Mouse (Mus musculus): ENCODE results near the gene Hdac2. TPM values are rescaled to one million over a fixed set of nuclear protein-coding genes. Genes with fewer than 3 reads are reported as not detected.

Hdac2 gene
- polyA plus RNA-seq (2015; fragmentation: Nextera tagmentation; extraction: Ambion mirVana): 210 and 225 TPM in 2 replicates

DNA sequence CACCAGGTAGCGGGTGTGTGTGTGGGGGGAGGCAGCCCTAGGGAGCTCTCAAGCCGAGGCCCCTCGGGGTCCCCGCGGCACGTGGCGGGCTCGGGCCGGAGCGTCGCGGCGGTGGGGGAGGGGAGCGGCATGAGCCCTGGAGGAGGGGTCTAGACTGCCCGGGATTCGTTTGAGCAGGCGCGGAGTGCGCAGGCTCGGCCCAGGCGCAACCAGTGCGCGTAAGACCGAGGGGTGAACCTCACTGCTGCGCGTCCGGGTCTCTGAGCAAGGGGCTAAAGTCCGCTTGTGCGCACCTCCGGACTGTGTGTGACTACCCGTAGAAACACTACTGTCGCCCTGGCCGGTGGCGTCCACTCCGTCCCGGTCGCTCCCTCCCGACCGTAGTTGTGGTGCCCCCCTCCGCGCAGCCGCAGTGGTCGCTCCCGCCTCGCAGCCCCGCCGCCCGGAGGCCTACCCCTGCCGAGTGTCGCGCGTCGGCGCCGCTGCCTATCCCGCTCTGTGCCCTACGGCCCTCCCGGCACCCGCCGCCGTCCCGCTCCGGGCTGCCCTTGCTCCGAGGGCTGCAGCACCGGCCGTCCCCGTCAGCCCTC lies at the start of gene Hdac2:
Gene Hdac2 (plus strand): TSS at position 459 of the 590 bp plus-strand sequence.
- peak within 1 kb of the TSS; percentile 98 for H3K27ac ChIP-seq (ENCODE audit: low read length)
- no peaks in the 10 kb centered on the region for H3K36me3 ChIP-seq (ENCODE audit: insufficient read depth, low read length)
- ATAC-seq (ENCODE audit: low FRiP score, low TSS enrichment): peak; percentile 99
- no peaks in the 10 kb centered on the region for H3K9me3 ChIP-seq (ENCODE audit: low read length)
- peak within 1 kb of the TSS; percentile 97 for H3K4me3 ChIP-seq (ENCODE audit: low read length)
- peaks cover 12% of the 10 kb centered on the region for H3K4me1 ChIP-seq (ENCODE audit: insufficient read depth, low read length)
- peak within 1 kb of the TSS; percentile 99 for H3K9ac ChIP-seq (replicated peaks; ENCODE audit: low read length)
- no peaks in the 10 kb centered on the region for H3K27me3 ChIP-seq (ENCODE audit: insufficient read depth, low read length)
- H3K4me2 ChIP-seq (replicated peaks; ENCODE audit: low read depth, low read length): peak within 1 kb of the TSS; percentile 61
- WGBS: under 1% methylated on average over 57 of the region's 67 CpGs

DNA sequence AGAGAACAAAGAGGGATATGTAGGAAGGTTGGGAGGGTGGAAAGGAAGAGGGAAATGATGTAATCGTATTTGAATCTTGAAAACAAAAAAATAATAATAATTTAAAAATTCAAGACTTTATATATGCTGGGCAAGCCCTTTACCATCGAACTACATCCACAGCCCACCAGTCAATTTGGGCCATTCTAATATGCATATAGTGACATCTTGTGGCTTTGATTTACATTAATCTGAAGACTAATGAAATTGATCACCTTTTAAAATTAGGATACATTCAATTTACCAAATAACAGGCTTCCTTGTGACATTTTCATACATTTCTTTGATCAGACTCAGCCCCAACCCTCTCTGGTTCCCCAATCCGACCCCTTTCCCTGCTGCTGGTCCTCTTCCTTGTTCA lies 46.1 kb upstream of the Hdac2 start:
- Histone ChIP-seq H3K9me3 (ENCODE audit: low read length) (no peaks in the 10 kb centered on the region), H3K4me3 (ENCODE audit: low read length) (no peak overlapping the region), H3K36me3 (ENCODE audit: insufficient read depth, low read length) (no peaks in the 10 kb centered on the region), H3K27me3 (ENCODE audit: insufficient read depth, low read length) (no peaks in the 10 kb centered on the region), H3K27ac (ENCODE audit: low read length) (no peak overlapping the region), H3K4me2 (replicated peaks; ENCODE audit: low read depth, low read length) (no peak overlapping the region), H3K9ac (replicated peaks; ENCODE audit: low read length) (no peak overlapping the region), H3K4me1 (ENCODE audit: insufficient read depth, low read length) (no peaks in the 10 kb centered on the region)
- WGBS: 72% methylated on average over 3 of the region's 3 CpGs
- no peak for ATAC-seq (ENCODE audit: low FRiP score, low TSS enrichment)

- no peak overlapping the region for H3K4me2 ChIP-seq (replicated peaks; ENCODE audit: low read depth, low read length)
- 68% methylated on average over 5 of the region's 5 CpGs for WGBS
- no peaks in the 10 kb centered on the region for H3K9me3 ChIP-seq (ENCODE audit: low read length)
- ATAC-seq (ENCODE audit: low FRiP score, low TSS enrichment): no peak
- no peak overlapping the region for H3K4me3 ChIP-seq (ENCODE audit: low read length)
- no peaks in the 10 kb centered on the region for H3K4me1 ChIP-seq (ENCODE audit: insufficient read depth, low read length)
- H3K9ac ChIP-seq (replicated peaks; ENCODE audit: low read length): no peak overlapping the region
- H3K27me3 ChIP-seq (ENCODE audit: insufficient read depth, low read length): no peaks in the 10 kb centered on the region
- H3K27ac ChIP-seq (ENCODE audit: low read length): no peak overlapping the region
- no peaks in the 10 kb centered on the region for H3K36me3 ChIP-seq (ENCODE audit: insufficient read depth, low read length)
Observed at GRCm38 (mm10) chr10:36935863-36936262, 38.5 kb upstream of the Hdac2 start.

GRCm38 (mm10) chr10:36936271-36936670 lies 38.1 kb upstream of the Hdac2 start:
- H3K9me3 ChIP-seq (ENCODE audit: low read length): no peaks in the 10 kb centered on the region
- H3K4me1 ChIP-seq (ENCODE audit: insufficient read depth, low read length): no peaks in the 10 kb centered on the region
- H3K4me2 ChIP-seq (replicated peaks; ENCODE audit: low read depth, low read length): no peak overlapping the region
- no peak for ATAC-seq (ENCODE audit: low FRiP score, low TSS enrichment)
- H3K9ac ChIP-seq (replicated peaks; ENCODE audit: low read length): no peak overlapping the region
- no peaks in the 10 kb centered on the region for H3K27me3 ChIP-seq (ENCODE audit: insufficient read depth, low read length)
- H3K36me3 ChIP-seq (ENCODE audit: insufficient read depth, low read length): no peaks in the 10 kb centered on the region
- no peak overlapping the region for H3K4me3 ChIP-seq (ENCODE audit: low read length)
- H3K27ac ChIP-seq (ENCODE audit: low read length): no peak overlapping the region
- WGBS: 68% methylated on average over 2 of the region's 2 CpGs

DNA sequence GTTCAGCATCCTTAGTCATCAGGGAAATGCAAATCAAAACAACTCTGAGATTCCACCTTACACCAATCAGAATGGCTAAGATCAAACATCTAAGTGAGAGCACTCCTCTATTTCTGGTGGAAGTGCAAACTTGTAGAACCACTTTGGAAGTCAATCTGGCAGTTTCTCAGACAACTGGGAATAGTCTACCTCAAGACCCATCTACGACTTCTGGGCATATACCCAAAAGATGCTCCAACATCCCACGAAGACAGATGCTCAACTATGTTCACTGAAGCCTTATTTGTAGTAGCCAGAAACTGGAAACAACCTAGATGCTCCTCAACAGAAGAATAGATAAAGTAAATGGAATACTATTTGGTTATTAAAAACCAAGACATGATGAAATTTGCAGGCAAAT lies 22.6 kb upstream of the Hdac2 start:
- Histone ChIP-seq H3K9me3 (ENCODE audit: low read length) (no peaks in the 10 kb centered on the region), H3K36me3 (ENCODE audit: insufficient read depth, low read length) (no peaks in the 10 kb centered on the region), H3K4me3 (ENCODE audit: low read length) (no peak overlapping the region), H3K9ac (replicated peaks; ENCODE audit: low read length) (no peak overlapping the region), H3K27me3 (ENCODE audit: insufficient read depth, low read length) (no peaks in the 10 kb centered on the region), H3K4me2 (replicated peaks; ENCODE audit: low read depth, low read length) (no peak overlapping the region), H3K27ac (ENCODE audit: low read length) (no peak overlapping the region), H3K4me1 (ENCODE audit: insufficient read depth, low read length) (no peaks in the 10 kb centered on the region)
- no peak for ATAC-seq (ENCODE audit: low FRiP score, low TSS enrichment)
- 78% methylated on average over 2 of the region's 2 CpGs for WGBS

- H3K27ac ChIP-seq (ENCODE audit: low read length): no peak overlapping the region
- H3K36me3 ChIP-seq (ENCODE audit: insufficient read depth, low read length): no peaks in the 10 kb centered on the region
- WGBS: 83% methylated on average over 2 of the region's 2 CpGs
- H3K9me3 ChIP-seq (ENCODE audit: low read length): no peaks in the 10 kb centered on the region
- no peak for ATAC-seq (ENCODE audit: low FRiP score, low TSS enrichment)
- no peak overlapping the region for H3K4me2 ChIP-seq (replicated peaks; ENCODE audit: low read depth, low read length)
- H3K9ac ChIP-seq (replicated peaks; ENCODE audit: low read length): no peak overlapping the region
- no peaks in the 10 kb centered on the region for H3K27me3 ChIP-seq (ENCODE audit: insufficient read depth, low read length)
- no peaks in the 10 kb centered on the region for H3K4me1 ChIP-seq (ENCODE audit: insufficient read depth, low read length)
- no peak overlapping the region for H3K4me3 ChIP-seq (ENCODE audit: low read length)
Observed at GRCm38 (mm10) chr10:36952622-36953021, 21.7 kb upstream of the Hdac2 start.

DNA sequence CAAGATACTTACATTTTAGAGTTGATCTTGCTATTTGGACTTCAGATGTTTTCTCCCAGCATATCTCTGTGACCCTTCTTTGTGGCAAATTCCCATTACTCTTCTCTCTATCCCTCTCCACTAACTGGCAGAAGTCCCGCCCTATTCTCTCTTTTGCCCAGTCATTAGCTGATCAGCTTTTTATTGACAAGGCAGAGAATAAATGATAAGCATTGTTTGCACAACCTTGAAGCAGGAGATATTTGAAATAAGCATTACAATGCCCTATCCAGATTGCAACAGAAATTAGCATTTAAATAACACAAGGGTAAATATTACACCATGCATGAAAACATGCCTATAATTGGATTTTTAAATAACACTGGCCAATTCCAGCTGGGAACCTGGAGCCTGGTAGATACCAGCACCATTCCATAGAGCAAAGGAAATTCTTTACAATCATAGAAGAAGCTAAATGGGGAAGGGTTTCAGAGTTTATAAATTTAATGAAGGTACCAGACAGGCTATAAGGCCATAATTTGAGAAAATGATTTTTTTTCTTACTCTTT lies 14.7 kb upstream of the Hdac2 start:
- no peak overlapping the region for H3K27ac ChIP-seq (ENCODE audit: low read length)
- no peak for ATAC-seq (ENCODE audit: low FRiP score, low TSS enrichment)
- no peaks in the 10 kb centered on the region for H3K9me3 ChIP-seq (ENCODE audit: low read length)
- no peaks in the 10 kb centered on the region for H3K36me3 ChIP-seq (ENCODE audit: insufficient read depth, low read length)
- no peak overlapping the region for H3K9ac ChIP-seq (replicated peaks; ENCODE audit: low read length)
- no peak overlapping the region for H3K4me3 ChIP-seq (ENCODE audit: low read length)
- no peak overlapping the region for H3K4me2 ChIP-seq (replicated peaks; ENCODE audit: low read depth, low read length)
- 88% methylated on average over 1 of the region's 1 CpGs for WGBS
- no peaks in the 10 kb centered on the region for H3K4me1 ChIP-seq (ENCODE audit: insufficient read depth, low read length)
- no peaks in the 10 kb centered on the region for H3K27me3 ChIP-seq (ENCODE audit: insufficient read depth, low read length)

DNA sequence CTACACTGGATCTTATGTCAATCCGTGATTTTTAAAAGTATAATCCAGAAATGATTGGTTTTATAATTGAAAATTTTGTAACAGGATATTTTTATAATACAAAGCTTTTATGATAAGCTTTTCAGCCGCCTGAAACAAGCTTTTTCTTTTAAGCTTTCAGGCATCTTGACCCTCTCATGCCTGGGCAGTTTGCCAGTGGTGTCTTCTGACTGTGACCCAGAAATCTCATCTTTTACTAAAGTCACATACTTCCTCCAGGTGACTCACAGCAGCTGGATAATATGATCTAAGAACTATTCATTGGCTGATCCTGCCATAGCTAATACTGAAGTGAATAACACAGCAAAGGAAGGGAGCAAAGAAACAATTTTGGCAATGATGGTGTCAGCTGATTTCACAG lies 9.9 kb upstream of the Hdac2 start:
- H3K4me1 ChIP-seq (ENCODE audit: insufficient read depth, low read length): no peaks in the 10 kb centered on the region
- no peak overlapping the region for H3K27ac ChIP-seq (ENCODE audit: low read length)
- H3K4me3 ChIP-seq (ENCODE audit: low read length): no peak overlapping the region
- 59% methylated on average over 2 of the region's 2 CpGs for WGBS
- H3K4me2 ChIP-seq (replicated peaks; ENCODE audit: low read depth, low read length): no peak overlapping the region
- no peaks in the 10 kb centered on the region for H3K27me3 ChIP-seq (ENCODE audit: insufficient read depth, low read length)
- ATAC-seq (ENCODE audit: low FRiP score, low TSS enrichment): no peak
- H3K9ac ChIP-seq (replicated peaks; ENCODE audit: low read length): no peak overlapping the region
- H3K36me3 ChIP-seq (ENCODE audit: insufficient read depth, low read length): no peaks in the 10 kb centered on the region
- H3K9me3 ChIP-seq (ENCODE audit: low read length): no peaks in the 10 kb centered on the region

DNA sequence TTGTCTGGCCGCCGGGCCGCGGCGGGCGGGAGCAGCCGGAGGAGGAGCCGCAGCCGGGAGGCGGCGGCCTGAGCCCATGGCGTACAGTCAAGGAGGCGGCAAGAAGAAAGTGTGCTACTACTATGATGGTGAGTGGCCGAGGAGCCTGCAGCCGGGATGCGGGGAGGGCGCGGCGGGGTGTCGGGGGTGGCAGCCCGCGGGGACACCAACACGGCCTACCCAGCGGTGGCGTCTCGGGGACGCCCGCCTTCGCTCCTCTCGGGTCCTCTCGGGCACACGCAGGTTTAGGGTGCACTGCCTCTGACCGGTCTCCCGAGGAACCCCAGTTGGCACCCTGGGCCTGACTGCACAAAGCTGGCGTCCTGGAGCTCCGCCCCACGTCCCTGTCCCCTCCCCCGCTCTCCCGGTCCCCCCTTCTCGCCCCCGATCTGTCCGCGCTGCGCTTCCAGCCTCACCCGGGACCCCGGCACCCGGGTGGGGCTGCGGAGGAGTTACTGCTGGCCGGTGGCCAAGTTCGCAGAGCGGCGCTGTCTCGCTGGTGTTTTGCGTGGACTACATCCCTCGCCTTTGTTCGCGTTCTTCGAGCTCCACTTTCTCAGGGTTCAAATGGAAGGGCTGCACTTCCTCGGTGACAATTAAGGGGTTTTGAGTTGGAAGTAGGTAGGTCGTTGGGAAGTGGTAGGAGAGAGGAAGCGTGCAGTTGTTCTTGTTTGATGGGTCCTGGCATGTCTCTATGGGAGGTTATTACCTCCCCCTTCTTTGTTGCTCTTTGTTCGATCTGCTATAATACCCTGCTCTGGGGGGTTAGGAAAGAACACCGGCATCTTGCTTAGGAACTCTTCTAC lies 554 bp downstream of the Hdac2 start:
- no peaks in the 10 kb centered on the region for H3K9me3 ChIP-seq (ENCODE audit: low read length)
- peak overlapping the region; percentile 98 for H3K27ac ChIP-seq (ENCODE audit: low read length)
- H3K4me2 ChIP-seq (replicated peaks; ENCODE audit: low read depth, low read length): peak overlapping the region; percentile 61
- H3K4me3 ChIP-seq (ENCODE audit: low read length): peak overlapping the region; percentile 97
- H3K9ac ChIP-seq (replicated peaks; ENCODE audit: low read length): peak overlapping the region; percentile 99
- WGBS: under 1% methylated on average over 51 of the region's 63 CpGs
- H3K27me3 ChIP-seq (ENCODE audit: insufficient read depth, low read length): no peaks in the 10 kb centered on the region
- peak; percentile 88 for ATAC-seq (ENCODE audit: low FRiP score, low TSS enrichment)
- no peaks in the 10 kb centered on the region for H3K36me3 ChIP-seq (ENCODE audit: insufficient read depth, low read length)
- peaks cover 12% of the 10 kb centered on the region for H3K4me1 ChIP-seq (ENCODE audit: insufficient read depth, low read length)

- Histone ChIP-seq H3K9me3 (ENCODE audit: low read length) (peaks cover 15% of the 10 kb centered on the region; the same call in 1 of the 2 replicates), H3K36me3 (ENCODE audit: insufficient read depth, low read length) (peaks cover 11% of the 10 kb centered on the region; the same call in 1 of the 2 replicates), H3K27me3 (ENCODE audit: insufficient read depth, low read length) (no peaks in the 10 kb centered on the region), H3K27ac (ENCODE audit: low read length) (no peak overlapping the region), H3K4me1 (ENCODE audit: insufficient read depth, low read length) (no peaks in the 10 kb centered on the region), H3K4me3 (ENCODE audit: low read length) (no peak overlapping the region), H3K4me2 (replicated peaks; ENCODE audit: low read depth, low read length) (no peak overlapping the region), H3K9ac (replicated peaks; ENCODE audit: low read length) (no peak overlapping the region)
- ATAC-seq (ENCODE audit: low FRiP score, low TSS enrichment): no peak
- WGBS: 94% methylated on average over 4 of the region's 4 CpGs
Observed at GRCm38 (mm10) chr10:36981866-36982265, 7.5 kb downstream of the Hdac2 start.

Data from kidney, embryonic 16.5 days (tissue).